Mouse (Mus musculus): Measurements from ENCODE around the gene Cflar.

GRCm38 (mm10) chr1:58722115-58722938 lies 11.0 kb downstream of the Cflar start:
- TF ChIP-seq CTCF (IDR thresholded peaks at IDR 0.05; ENCODE audit: control insufficient read depth, insufficient read depth, insufficient replicate concordance, low read depth, low read length): no peak
- TF ChIP-seq POLR2A (IDR thresholded peaks at IDR 0.05; ENCODE audit: control insufficient read depth, low read depth, low read length): no peak
